Mouse (Mus musculus): Measurements from ENCODE around the gene Adcy5. TPM values are rescaled to one million over a fixed set of nuclear protein-coding genes. Genes with fewer than 3 reads are reported as not detected.

Adcy5 gene
- polyA plus RNA-seq, 1 experiment = 60.5 TPM

- peak; percentile 10 for DNase-seq (ENCODE audit: low read depth)
These were observed 115.8 kb downstream of the Adcy5 start for GRCm38 (mm10) chr16:35270353-35270934.

- DNase-seq (ENCODE audit: low read depth) = no peak
These were observed 116.3 kb downstream of the Adcy5 start for GRCm38 (mm10) chr16:35270945-35271344.

GRCm38 (mm10) chr16:35271572-35271971 lies 116.9 kb downstream of the Adcy5 start:
- no peak for DNase-seq (ENCODE audit: low read depth)

GRCm38 (mm10) chr16:35272417-35272816 lies 117.7 kb downstream of the Adcy5 start:
- no peak for DNase-seq (ENCODE audit: low read depth)

- DNase-seq (ENCODE audit: low read depth) = no peak
These were observed 123.5 kb downstream of the Adcy5 start for GRCm38 (mm10) chr16:35278166-35278565.

- DNase-seq (ENCODE audit: low read depth) = no peak
These were observed 127.8 kb downstream of the Adcy5 start for GRCm38 (mm10) chr16:35282456-35282855.

- DNase-seq (ENCODE audit: low read depth) = no peak
These were observed 131.1 kb downstream of the Adcy5 start for GRCm38 (mm10) chr16:35285821-35286220.

GRCm38 (mm10) chr16:35287244-35287643 lies 132.6 kb downstream of the Adcy5 start:
- no peak for DNase-seq (ENCODE audit: low read depth)

- no peak for DNase-seq (ENCODE audit: low read depth)
These were observed 143.1 kb downstream of the Adcy5 start for GRCm38 (mm10) chr16:35297786-35298185.

GRCm38 (mm10) chr16:35300156-35300555 lies 145.5 kb downstream of the Adcy5 start:
- DNase-seq (ENCODE audit: low read depth) = no peak

- DNase-seq (ENCODE audit: low read depth) = no peak
These were observed 148.0 kb downstream of the Adcy5 start for GRCm38 (mm10) chr16:35302441-35303280.

- DNase-seq (ENCODE audit: low read depth) = no peak
These were observed 149.0 kb downstream of the Adcy5 start for GRCm38 (mm10) chr16:35303721-35304120.

GRCm38 (mm10) chr16:35304416-35304815 lies 149.7 kb downstream of the Adcy5 start:
- no peak for DNase-seq (ENCODE audit: low read depth)

GRCm38 (mm10) chr16:35305226-35305625 lies 150.5 kb downstream of the Adcy5 start:
- DNase-seq (ENCODE audit: low read depth) = no peak

- DNase-seq (ENCODE audit: low read depth) = no peak
These were observed 152.0 kb downstream of the Adcy5 start for GRCm38 (mm10) chr16:35306631-35307030.

- no peak for DNase-seq (ENCODE audit: low read depth)
These were observed 152.7 kb downstream of the Adcy5 start for GRCm38 (mm10) chr16:35307331-35307730.

GRCm38 (mm10) chr16:35308016-35308415 lies 153.3 kb downstream of the Adcy5 start:
- DNase-seq (ENCODE audit: low read depth) = no peak

GRCm38 (mm10) chr16:35308486-35309143 lies 153.9 kb downstream of the Adcy5 start:
- no peak for DNase-seq (ENCODE audit: low read depth)

- DNase-seq (ENCODE audit: low read depth) = no peak
These were observed 155.0 kb downstream of the Adcy5 start for GRCm38 (mm10) chr16:35309634-35310033.

- no peak for DNase-seq (ENCODE audit: low read depth)
These were observed 156.0 kb downstream of the Adcy5 start for GRCm38 (mm10) chr16:35310551-35311110.

GRCm38 (mm10) chr16:35311586-35311985 lies 156.9 kb downstream of the Adcy5 start:
- DNase-seq (ENCODE audit: low read depth) = no peak

- DNase-seq (ENCODE audit: low read depth) = no peak
These were observed 160.8 kb downstream of the Adcy5 start for GRCm38 (mm10) chr16:35315496-35315895.

Measured in gonadal fat pad, adult 2 months (tissue).